Mouse (Mus musculus) splenic B cell, adult 2 months (primary cell): ENCODE measurements at regions not wholly inside any gene's neighbourhood (a gene's known extent, or its start where the extent isn't known, plus 50 kb on each side); places are given as distances from the start of the nearest gene placed in this dataset.
A peak's percentile ranks its signal among the peaks of the same experiment; 100 is the strongest.

ENCODE experiments used
- DNase-seq: peaks from one replicate; pipeline ENCODE4 v3.0.0-alpha.2; 2011; ENCODE audit warnings: low read depth, low spot score
- H3K27me3 ChIP-seq: 2 replicates; pipeline ENCODE4 v1.6.1; 2012; ENCODE audit warnings: mild to moderate bottlenecking, low read length, moderate library complexity, mixed read lengths; ENCODE audit not compliant: control insufficient read depth, poor library complexity, insufficient read depth, severe bottlenecking
- H3K36me3 ChIP-seq: 2 replicates; pipeline ENCODE4 v1.6.1; 2012; ENCODE audit warnings: mild to moderate bottlenecking, low read length, moderate library complexity, mixed read lengths; ENCODE audit not compliant: control insufficient read depth, poor library complexity, insufficient read depth, severe bottlenecking

DNA sequence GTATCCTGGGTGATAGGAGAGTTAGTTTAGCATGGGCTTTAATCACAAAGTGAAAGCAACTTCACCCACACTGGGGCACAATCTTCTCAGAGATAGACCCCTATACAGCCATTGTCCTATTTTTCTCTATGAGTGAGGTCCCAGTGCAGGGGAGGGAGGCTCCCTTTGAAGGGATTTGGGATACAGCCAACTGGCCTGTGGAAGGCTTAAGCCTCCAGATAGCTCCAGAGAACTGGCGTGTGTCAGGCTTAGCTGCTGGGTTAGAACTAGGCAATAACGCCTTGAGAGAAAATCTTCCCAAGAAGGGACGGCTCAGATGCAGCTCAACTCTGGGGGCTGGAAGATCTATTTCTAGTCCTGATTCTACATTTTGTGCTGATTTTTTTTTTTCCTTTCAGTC is 397.4 kb upstream of the Zdhhc25 start:
- no peaks in the 10 kb centered on the region for H3K27me3 ChIP-seq
- no peaks in the 10 kb centered on the region for H3K36me3 ChIP-seq
- no peak for DNase-seq

DNA sequence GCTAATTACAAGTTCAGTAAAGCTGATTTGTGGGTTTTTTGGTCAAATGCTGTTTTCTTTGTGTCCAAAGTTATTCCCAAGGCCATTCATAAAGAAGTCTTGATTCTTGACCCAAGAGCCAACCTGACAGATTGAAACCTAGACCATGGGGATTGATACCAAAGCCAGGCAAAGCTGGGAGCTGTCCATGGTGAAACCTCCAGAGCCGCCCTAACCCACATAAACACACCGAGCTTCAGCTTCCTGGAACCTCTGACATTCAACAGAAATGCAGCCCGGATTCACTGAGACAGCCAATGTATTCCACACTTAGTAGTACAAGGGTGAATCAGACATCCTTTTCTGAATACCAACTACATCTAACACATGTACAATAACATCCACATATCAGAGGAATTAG is 386.7 kb upstream of the Zdhhc25 start:
- H3K27me3 ChIP-seq, result no peaks in the 10 kb centered on the region
- no peaks in the 10 kb centered on the region for H3K36me3 ChIP-seq
- DNase-seq, result no peak

DNA sequence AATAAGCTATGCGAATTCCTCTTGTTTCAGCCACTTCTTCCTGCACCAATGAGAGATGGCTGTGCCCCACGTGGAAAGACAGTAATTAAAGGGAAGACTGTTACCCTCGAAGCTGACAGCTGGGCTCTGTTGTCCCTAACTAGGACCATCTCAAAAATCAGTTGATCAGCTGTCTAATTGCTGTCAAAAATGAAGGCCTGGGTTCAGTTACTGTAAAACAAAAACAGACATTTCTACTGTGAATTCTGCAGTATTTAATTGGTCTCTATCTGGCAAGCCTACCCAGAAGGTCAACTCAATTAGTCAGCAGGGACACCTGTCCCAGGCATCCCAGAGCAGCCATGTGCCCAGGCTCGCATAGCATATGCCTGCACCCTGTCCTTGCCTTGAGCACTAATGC is 385.8 kb upstream of the Zdhhc25 start:
- no peaks in the 10 kb centered on the region for H3K36me3 ChIP-seq
- DNase-seq, result no peak
- no peaks in the 10 kb centered on the region for H3K27me3 ChIP-seq

DNA sequence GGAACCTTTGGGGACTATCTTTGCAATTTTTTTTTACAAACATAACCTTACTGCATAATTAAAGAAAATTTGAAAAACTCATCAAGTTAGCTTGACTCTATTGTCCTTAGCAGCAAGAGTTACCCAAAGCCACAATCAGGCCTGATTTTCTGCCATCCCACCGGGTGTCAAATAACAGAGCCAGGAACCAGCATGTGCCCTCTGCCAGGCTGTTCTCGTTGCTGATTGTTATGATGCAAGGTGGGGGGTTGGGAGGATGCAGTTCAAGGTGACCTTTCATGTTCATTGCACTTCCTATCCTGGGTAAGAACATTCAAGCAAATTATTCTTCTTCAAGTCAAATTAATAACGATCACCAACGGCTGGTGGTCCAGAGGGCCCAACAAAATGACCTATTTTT is 370.6 kb upstream of the Zdhhc25 start:
- H3K36me3 ChIP-seq, result no peaks in the 10 kb centered on the region
- no peak for DNase-seq
- H3K27me3 ChIP-seq, result no peaks in the 10 kb centered on the region

DNA sequence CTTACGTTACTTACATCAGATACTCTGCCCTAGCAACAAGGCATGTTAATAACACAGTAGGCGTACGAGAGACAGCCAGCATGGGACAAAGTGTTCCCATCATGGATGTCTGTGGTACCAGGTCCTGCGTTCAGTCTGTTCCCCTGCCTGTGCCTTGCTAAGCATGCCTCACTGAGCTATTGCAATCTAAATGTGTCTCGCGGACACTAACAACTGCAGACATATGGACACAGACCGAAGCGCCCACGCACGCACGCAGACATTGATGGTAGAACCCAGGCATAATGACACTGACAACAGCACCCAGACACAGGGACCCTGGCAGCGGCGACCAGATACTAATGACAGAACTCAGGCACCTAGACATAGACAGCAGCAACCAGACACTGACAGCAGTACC is 355.5 kb upstream of the Zdhhc25 start:
- no peaks in the 10 kb centered on the region for H3K27me3 ChIP-seq
- no peaks in the 10 kb centered on the region for H3K36me3 ChIP-seq
- DNase-seq, result no peak

DNA sequence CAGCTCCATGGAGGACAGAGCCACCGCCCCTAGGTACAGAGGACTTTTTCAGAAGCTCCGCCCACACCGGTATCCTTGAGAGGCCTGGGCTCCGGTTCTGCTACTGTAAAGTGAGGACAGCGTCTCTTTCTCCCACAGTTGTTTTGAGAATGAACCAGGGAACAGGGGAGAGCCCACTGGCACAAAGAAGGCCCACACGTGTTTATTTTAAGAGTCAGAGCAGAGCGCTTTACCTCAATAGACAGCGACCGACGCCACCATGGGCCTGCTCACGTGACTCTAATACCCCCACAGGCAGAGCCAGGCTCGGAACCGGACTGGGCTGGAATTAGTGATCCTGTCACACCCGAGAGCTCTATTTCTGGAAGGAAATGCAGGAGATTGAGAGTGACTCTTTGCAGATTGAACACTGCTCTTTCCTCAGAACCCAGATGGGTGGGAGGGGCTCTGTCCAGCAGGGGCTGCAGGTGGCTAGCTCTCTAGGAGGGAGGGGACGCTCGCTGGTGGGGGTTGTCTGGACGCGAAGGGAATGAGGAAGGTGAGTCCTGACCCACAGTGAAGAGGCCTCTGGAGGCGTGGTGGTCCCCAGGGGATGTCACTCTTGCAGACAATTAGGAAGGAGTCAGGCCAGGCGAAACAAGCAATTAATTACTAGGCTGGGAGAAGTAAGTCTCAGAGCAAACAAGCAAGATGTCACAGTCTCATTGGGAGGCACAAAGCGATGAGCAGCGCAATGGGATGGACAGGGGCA is 354.4 kb upstream of the Zdhhc25 start:
- no peak for DNase-seq
- no peaks in the 10 kb centered on the region for H3K36me3 ChIP-seq
- no peaks in the 10 kb centered on the region for H3K27me3 ChIP-seq

DNA sequence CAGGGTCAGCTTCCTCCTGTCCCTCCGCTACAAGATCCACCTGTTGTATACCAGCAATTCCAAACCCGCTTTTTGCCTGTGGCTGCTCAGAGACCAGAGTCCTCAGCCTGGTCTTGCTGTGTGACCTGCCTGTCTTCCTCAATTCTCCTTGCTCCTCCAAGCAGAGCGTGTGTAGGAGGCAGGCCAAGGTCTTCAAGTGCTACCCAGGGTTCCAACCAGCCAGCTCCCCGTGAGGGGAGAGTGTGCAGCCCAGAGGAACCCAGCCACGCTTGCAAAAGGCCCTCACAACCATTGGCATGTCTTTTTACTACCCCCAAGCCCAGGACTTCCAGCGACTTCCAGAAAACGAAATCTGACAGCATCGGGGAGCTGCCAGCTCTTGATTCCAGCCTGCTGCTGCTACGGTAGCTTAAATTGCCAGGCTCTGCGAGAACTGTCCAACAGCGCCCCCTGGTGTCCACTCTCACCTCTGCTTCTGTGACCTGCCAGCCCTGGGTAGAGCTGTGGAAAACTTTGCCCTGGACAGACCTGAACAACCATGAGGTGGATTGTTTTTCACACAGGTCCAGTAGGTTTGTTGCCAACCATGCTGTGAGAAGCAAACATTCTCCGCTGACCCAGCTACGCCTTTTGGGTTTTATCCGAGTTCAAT is 352.0 kb upstream of the Zdhhc25 start:
- peak; percentile 11 for DNase-seq
- Histone ChIP-seq H3K36me3 (no peaks in the 10 kb centered on the region), H3K27me3 (no peaks in the 10 kb centered on the region)

DNA sequence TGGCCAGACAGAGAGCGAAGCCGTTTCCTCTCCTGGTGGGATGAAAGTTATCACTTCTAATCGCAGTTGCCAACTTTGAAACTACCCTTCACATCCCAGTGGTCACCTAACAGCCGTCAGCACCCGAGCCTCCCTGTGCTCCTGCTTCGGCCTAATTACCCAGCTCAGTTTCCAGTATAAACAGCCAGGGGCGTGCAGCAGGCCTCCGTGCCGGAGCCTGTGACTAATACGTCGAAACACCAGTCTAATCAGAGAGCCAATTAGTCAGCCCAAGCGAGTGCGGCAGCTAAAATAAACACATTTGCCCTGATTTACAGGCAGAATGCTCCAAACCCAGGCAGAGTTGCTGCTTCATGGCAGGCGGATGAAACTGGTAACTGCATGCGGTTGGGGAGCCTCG is 312.1 kb upstream of the Zdhhc25 start:
- DNase-seq, result no peak
- Histone ChIP-seq H3K36me3 (no peaks in the 10 kb centered on the region), H3K27me3 (no peaks in the 10 kb centered on the region)

DNA sequence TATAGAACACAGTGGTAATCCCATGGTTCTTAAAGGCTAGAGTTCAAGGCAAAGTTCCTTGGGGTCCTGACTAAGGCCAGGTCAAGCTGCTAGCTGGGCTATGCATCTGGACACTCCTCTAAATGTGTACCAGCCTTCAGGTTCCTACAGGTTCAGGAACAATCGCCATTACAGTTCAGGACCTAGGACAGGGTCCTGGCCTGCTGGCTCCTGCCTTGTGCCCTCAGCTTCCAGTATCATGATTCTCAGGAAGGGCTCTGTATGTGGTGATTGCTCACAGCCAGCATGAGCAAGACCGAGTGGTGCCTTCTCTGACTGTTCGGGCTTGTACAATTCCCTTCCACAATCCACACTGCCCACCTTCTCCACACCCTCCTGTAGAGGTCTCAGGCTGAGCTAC is 311.4 kb upstream of the Zdhhc25 start:
- H3K36me3 ChIP-seq, result no peaks in the 10 kb centered on the region
- DNase-seq, result no peak
- no peaks in the 10 kb centered on the region for H3K27me3 ChIP-seq

DNA sequence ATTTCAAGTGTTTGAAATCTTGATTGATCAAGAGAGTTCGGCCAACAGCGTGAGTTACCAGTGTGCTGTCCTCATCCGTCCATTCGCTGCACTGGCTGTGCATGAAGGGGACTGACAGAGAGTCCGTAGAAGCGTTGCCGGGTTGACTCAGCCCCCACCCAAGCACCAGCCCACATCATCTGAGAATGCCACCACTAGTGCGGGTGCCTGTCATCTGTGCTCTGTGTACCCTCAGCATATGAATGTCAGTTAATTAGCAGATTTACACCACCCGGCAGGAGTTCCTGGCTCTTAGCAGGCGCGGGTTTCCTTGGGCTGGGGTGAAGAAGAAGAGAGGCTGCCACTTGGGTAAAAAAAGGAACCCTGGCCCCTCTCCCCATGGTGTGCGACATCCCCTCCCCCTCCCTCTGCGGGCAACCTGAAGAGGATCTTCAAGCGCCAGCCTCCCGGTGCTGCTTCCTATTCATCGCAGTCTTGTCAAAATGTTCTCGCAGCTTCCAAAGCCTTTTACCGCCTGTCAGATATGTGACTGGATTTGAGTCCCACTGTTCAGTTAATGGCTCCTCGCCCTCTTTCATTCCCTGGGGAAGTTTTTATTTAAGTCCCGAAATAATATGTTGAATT is 309.2 kb upstream of the Zdhhc25 start:
- Histone ChIP-seq H3K27me3 (no peaks in the 10 kb centered on the region), H3K36me3 (no peaks in the 10 kb centered on the region)
- DNase-seq, result no peak

DNA sequence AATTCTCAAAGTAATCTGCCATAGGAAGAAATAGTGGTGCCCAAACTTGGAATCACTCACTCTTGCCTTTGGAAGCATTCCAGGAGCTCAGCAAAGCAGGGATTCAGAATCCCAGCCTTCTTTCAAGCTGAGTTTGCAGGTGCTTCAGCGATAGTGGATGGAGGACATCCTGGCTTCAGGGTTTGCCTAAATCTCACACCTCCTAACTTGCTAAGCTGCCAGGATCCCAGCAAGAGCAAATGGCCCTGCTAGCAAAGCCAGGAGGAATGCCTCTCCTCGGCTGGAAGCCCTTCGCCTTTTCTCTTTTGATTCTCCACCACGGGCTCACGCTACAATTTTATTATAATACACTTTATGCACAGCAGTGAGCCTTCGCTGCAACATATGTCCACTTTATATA is 301.0 kb upstream of the Zdhhc25 start:
- Histone ChIP-seq H3K36me3 (no peaks in the 10 kb centered on the region), H3K27me3 (no peaks in the 10 kb centered on the region)
- no peak for DNase-seq

DNA sequence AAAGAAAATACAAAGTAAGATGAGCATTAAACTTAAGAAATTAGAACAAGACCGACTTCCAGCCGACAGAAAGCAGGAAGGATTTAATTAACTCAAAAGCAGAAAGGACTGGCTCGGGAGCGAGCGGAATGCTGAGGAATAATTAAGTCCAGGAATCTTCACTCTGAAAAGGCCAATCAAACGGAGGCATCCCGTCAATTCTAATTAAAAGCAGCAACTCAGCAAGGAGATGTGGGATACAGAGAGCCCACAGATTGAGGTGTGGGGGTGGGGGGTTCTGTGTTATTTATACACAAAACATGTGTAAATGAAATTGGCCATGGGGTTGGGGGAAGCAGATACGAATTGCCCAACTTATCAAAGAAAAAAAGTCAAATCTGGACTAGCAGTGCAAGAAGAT is 288.9 kb upstream of the Zdhhc25 start:
- H3K27me3 ChIP-seq, result no peaks in the 10 kb centered on the region
- H3K36me3 ChIP-seq, result no peaks in the 10 kb centered on the region
- DNase-seq, result no peak

DNA sequence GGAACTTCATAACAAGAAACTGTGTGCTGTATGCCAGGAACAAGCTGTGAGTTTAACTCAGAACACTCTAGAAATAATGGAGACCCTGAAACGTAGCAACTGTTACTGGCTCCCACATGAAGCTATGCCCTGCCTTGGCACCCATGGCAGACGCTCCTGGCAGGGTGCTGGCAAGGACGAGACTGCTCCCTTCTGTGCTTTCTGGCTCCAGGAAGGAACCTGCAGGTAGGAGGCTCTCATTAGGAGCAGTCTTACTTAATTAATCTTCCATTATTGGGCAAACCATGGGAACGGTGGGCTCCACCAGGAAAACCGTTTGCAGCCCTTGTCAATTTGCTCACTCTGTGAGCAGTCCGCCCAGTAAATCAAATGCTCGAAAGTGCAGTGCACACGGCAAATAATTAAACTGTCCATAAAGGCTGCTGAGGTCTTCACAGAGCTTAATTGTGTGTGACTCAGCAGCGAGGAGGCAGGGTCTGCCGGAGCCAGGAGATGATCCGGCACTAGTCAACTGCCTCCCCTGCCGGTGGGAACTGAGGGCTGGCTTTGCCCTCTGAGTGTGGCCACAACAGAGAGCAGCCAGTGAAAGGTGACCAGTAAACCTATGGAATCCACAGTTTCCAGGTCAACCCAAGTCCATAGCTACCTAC is 285.2 kb upstream of the Zdhhc25 start:
- Histone ChIP-seq H3K36me3 (no peaks in the 10 kb centered on the region), H3K27me3 (no peaks in the 10 kb centered on the region)
- DNase-seq, result no peak

DNA sequence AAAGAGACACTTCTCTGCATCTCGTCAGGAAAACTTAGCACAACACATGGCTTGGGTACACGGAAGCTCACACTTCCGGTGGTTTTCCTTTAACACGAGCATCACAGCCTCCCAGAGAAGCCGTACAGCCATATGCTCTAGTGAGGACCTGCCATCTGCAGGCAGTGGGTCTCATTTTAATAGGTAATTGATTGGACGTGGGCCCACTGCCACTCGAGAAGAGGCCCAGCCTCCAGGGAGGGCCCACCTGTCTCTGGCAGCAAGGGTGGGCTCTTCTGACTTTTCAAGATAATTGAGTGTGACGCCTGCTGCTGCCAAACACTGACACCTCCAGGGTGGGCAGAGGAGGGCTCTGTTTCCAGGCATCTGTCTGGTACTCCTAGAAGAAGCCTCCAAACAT is 282.1 kb upstream of the Zdhhc25 start:
- no peaks in the 10 kb centered on the region for H3K36me3 ChIP-seq
- DNase-seq, result no peak
- H3K27me3 ChIP-seq, result no peaks in the 10 kb centered on the region

DNA sequence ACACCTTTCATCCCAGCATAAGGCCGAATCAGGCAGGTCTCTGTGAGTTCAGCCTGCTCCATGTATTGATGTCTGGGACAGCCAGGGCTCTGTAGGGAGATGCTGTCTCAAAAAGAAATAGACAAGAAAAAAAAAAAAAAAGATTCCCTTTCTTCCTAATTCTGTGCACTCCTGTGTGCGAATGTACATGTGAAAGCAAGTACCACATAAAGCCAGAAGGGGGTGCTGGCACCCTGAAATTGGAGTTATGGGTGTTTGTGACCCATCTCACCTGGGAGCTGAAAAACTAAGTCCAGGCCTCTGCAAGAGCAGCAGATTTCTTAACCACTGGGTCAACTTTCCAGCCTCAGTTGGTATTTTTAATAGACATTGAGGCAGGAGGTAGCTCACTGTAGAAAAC is 280.6 kb upstream of the Zdhhc25 start:
- Histone ChIP-seq H3K27me3 (no peaks in the 10 kb centered on the region), H3K36me3 (no peaks in the 10 kb centered on the region)
- no peak for DNase-seq
